Mouse (Mus musculus): Measurements from ENCODE around the gene Tnnt3.

Gene Tnnt3

GRCm38 (mm10) chr7:142498575-142498974 is at the start of gene Tnnt3:
Tnnt3 (plus strand) TSS chr7:142498836.
- in situ Hi-C loops (cut with MseI, MboI), result no loop called here

DNA sequence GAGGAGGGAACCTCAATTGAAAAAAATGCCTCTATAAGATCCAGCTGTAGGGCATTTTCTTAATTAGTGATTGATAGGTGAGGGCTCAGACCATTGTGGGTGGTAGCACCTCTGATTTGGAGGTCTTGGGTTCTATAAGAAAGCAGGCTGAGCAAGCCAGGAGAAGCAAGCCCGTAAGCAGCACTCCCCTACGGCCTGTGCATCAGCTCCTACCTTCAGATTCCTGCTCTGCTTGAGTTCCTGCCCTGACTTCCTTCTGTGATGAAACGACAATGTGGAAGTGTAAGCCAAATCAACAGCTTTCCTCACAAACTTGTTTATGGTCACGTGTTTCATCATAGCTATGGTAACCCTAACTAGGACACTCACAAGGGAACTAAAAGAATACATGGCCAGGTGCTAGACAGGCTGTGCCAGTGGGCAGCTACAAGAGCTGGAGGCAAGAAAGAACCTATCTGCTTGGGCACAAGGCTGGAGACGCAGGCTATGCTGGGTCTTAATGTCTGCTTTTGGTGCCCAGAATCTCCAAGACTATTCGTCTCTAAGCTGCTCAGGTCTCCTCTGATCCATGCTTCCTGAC is 49.5 kb upstream of the Tnnt3 start:
- in situ Hi-C loops (cut with MseI, MboI), result no loop called here

GRCm38 (mm10) chr7:142454706-142455105 is 43.9 kb upstream of the Tnnt3 start:
- in situ Hi-C loops (cut with MseI, MboI), result no loop called here

GRCm38 (mm10) chr7:142455251-142455650 is 43.4 kb upstream of the Tnnt3 start:
- in situ Hi-C loops (cut with MseI, MboI), result no loop called here

DNA sequence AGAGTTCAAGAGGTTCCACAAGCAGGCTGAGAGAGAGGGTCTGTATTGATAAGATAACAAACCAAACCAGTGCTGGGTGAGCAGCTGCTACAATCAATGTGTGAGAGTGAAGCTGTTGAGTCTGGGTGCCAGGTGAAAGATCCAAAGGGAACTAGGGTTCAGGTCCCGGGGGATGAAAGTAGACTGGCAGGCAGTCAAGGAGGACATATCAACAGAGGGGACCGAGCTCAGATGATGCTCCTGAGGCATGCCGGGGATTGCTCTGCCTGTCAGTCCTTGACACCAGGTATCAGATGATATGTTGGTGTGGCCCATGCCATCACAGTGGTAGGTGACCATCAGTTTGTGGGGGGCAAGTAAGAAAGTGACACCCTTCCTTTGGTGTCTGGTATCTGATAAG is 41.8 kb upstream of the Tnnt3 start:
- in situ Hi-C loops (cut with MseI, MboI), result no loop called here

DNA sequence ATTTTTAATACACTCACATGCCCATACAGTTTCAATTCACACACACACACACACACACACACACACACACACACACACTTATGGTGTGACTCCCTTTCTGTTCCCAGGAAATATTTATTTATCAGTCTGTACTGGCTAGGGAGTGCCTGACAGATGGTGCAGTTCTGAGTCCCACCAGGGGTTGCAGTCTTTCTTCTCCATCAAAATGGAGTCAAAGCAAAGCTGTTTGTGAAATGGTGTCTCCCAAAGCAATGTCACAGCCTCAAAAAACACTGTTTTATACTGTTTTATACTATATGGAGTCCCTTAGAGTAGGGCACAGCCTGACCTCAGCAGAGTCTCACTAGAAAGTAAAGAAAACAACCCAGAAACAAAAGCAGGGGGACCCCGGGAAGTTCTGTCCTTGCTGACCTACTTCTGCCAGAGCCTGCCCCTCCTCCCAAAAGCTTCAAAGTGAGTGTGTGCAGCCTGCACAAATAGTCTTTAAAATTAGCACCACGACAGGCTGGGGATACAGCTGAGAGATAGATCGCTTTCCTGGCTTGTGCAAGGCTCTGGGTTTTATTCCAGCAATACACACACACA is 41.3 kb upstream of the Tnnt3 start:
- in situ Hi-C loops (cut with MseI, MboI), result no loop called here

- in situ Hi-C loops (cut with MseI, MboI), result no loop called here
These were observed 40.6 kb upstream of the Tnnt3 start for GRCm38 (mm10) chr7:142458026-142458425.

GRCm38 (mm10) chr7:142458676-142459298 is 39.8 kb upstream of the Tnnt3 start:
- in situ Hi-C loops (cut with MseI, MboI), result no loop called here

DNA sequence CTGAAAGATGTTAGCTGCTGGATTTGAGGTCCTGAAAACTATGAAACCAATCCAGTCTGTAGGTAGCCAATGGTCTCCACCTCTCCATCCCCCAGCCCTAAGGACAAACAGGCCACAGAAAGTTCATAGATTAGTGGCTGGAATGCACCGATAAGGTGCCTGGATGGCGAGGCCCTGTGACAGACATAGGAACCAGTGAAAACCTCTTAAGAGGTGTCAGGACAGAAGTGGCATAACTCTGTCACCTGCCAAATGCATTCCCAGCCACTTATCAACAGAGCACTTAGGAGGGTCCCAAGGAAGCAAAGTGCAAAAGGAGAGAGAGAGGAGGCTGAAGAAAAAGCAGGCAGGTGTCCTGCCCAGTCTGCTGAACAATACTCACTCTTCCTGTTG is 39.3 kb upstream of the Tnnt3 start:
- in situ Hi-C loops (cut with MseI, MboI), result no loop called here

GRCm38 (mm10) chr7:142460636-142461077 is 38.0 kb upstream of the Tnnt3 start, which contains the start of gene Lsp1:
Lsp1 (plus strand) TSS chr7:142460809.
- in situ Hi-C loops (cut with MseI, MboI), result no loop called here

- in situ Hi-C loops (cut with MseI, MboI), result no loop called here
These were observed 37.2 kb upstream of the Tnnt3 start for GRCm38 (mm10) chr7:142461446-142461845.

- in situ Hi-C loops (cut with MseI, MboI), result no loop called here
These were observed 36.4 kb upstream of the Tnnt3 start for GRCm38 (mm10) chr7:142462190-142462589.

GRCm38 (mm10) chr7:142462594-142463078 is 36.0 kb upstream of the Tnnt3 start:
- in situ Hi-C loops (cut with MseI, MboI), result no loop called here

DNA sequence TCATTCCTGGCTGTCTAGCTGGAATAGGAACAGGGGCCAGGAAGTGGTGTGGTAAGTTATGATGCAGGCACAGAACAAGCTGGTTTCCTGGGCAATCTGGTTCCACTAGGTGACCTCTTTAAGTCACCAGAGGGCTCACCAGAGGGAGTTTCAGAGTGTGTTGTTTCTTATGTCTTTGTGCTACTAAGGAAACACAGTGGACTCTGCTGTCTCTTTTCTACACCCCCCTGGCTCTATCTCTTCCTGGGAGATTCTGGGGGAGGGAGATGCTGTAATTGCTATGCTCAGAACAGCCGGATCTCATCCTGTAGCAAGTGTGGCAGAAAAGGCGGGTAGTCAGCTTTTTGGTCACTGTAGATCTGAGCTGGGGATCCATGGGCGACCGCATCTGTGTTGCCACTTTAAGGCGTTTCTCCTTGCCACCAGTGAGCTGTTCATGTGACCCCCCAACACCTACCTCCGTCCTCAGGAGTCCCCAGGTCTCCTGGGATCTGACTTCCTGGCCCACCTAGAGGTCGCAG is 28.4 kb upstream of the Tnnt3 start:
- in situ Hi-C loops (cut with MseI, MboI), result no loop called here

GRCm38 (mm10) chr7:142470808-142471413 is 27.7 kb upstream of the Tnnt3 start:
- in situ Hi-C loops (cut with MseI, MboI), result no loop called here

- in situ Hi-C loops (cut with MseI, MboI), result no loop called here
These were observed 27.2 kb upstream of the Tnnt3 start for GRCm38 (mm10) chr7:142471414-142471861.

DNA sequence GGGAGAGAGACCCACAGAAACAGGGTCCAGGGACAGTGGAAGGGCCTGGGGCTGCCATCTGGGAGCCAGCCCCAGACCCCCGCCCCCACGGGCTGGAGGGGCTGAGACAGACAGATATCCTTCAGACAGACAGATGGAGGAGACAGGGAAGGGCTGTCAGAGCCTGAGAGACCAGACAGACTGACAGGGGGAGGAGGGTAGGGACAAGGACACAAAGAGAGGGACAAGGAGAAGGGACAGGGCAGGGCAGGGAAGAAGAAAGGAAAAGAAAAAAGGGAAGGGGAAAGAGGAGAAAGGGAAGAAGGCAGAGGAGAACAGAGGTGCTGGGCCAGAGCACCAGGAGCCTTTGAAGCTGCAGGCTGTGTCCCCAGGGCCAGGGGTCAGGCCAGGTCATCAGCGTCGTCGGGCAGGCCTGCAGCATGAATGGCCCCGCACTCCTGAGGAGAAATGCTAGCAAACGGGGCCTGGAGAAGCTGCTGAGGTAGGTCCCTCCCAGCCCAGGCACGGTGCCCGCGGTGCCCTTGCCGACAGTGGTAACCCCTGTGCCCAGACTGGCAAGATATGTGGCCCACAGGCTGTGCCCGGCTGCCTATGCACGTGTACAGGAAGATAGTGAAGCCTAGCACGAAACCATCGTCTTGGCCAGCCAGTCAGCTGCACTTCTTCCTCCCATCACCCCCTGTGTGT is 26.6 kb upstream of the Tnnt3 start:
- in situ Hi-C loops (cut with MseI, MboI), result no loop called here

DNA sequence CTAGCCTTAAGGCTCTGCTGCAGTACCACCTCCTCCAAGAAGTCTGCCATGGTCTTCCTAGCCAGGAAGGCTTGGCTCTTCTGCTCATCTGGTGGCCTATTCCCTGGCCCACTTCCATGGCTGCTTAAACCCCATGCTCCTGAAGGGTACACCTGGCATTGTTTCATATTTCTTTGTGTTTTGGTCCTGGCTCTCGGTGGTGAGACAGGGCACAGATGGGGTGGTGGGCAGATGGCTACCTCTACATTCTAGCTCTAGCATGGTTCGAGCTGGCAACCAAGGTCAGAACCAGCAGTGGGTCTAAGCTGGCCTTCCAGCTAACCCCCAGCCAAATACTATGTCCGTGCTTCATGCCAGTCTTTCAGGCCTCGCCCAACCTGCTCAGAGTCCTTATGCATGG is 25.7 kb upstream of the Tnnt3 start:
- in situ Hi-C loops (cut with MseI, MboI), result no loop called here

- in situ Hi-C loops (cut with MseI, MboI), result no loop called here
These were observed 25.2 kb upstream of the Tnnt3 start for GRCm38 (mm10) chr7:142473476-142473875.

GRCm38 (mm10) chr7:142474799-142475198 is 23.8 kb upstream of the Tnnt3 start:
- in situ Hi-C loops (cut with MseI, MboI), result no loop called here

GRCm38 (mm10) chr7:142475641-142476040 is 23.0 kb upstream of the Tnnt3 start:
- in situ Hi-C loops (cut with MseI, MboI), result no loop called here

- in situ Hi-C loops (cut with MseI, MboI), result no loop called here
These were observed 22.4 kb upstream of the Tnnt3 start for GRCm38 (mm10) chr7:142476271-142476670.

Data from mouse trophoblast stem cell (cell line).